Mouse (Mus musculus) intestine, embryonic 14.5 days (tissue): ENCODE measurements at regions not wholly inside any gene's neighbourhood (a gene's known extent, or its start where the extent isn't known, plus 50 kb on each side); places are given as distances from the start of the nearest gene placed in this dataset.

ENCODE experiments used
- ATAC-seq: fragments of 200-750 bp; cut with Nextera tagmentation; replicated peaks from 2 replicates; pipeline ENCODE4 v1.8.0; 2017; ENCODE audit warnings: low read depth, moderate number of reproducible peaks, moderate TSS enrichment, moderate library complexity; ENCODE audit not compliant: low FRiP score, low TSS enrichment
- DNase-seq: peaks from one replicate; pipeline ENCODE4 v3.0.0-alpha.2; 2018; ENCODE audit warnings: low spot score
- H3K27ac ChIP-seq: fragments of 300-500 bp; sonication (generic); 2 replicates; pipeline ENCODE4 v1.5.1; 2014; ENCODE audit warnings: low read depth, mild to moderate bottlenecking, control low read depth
- H3K27me3 ChIP-seq: fragments of 300-500 bp; sonication (generic); replicated peaks from 2 replicates; pipeline ENCODE4 v1.6.1; 2014; ENCODE audit warnings: low read length, control low read depth; ENCODE audit not compliant: control insufficient read depth, insufficient read depth
- H3K36me3 ChIP-seq: fragments of 300-500 bp; sonication (generic); 2 replicates; pipeline ENCODE4 v1.6.1; 2014; ENCODE audit warnings: low read length, control low read depth; ENCODE audit not compliant: control insufficient read depth, insufficient read depth
- H3K4me1 ChIP-seq: fragments of 300-500 bp; sonication (generic); replicated peaks from 2 replicates; pipeline ENCODE4 v1.6.1; 2014; ENCODE audit warnings: low read length, control low read depth, mixed read lengths; ENCODE audit not compliant: control insufficient read depth, insufficient read depth
- H3K4me2 ChIP-seq: fragments of 300-500 bp; sonication (generic); 2 replicates; pipeline ENCODE4 v1.6.1; 2014; ENCODE audit warnings: low read length
- H3K4me3 ChIP-seq: fragments of 300-500 bp; sonication (generic); 2 replicates; pipeline ENCODE4 v1.5.1; 2014; ENCODE audit warnings: low read depth, low read length, control low read depth, mixed read lengths
- H3K9ac ChIP-seq: fragments of 300-500 bp; sonication (generic); 2 replicates; pipeline ENCODE4 v1.6.1; 2014; ENCODE audit warnings: mild to moderate bottlenecking, low read length
- H3K9me3 ChIP-seq: fragments of 300-500 bp; sonication (generic); 2 replicates; pipeline ENCODE4 v1.6.1; 2016; ENCODE audit warnings: low read length, control low read depth; ENCODE audit not compliant: control insufficient read depth
- WGBS: fragments of 180-500 bp; shearing (Covaris S2); extraction: QIAGEN DNeasy Blood & Tissue Kit; methylation state at CpG from one replicate; pipeline ENCODE4 v1.1.7; 2014; 5-methylcytosine and 5-hydroxymethylcytosine counted together

DNA sequence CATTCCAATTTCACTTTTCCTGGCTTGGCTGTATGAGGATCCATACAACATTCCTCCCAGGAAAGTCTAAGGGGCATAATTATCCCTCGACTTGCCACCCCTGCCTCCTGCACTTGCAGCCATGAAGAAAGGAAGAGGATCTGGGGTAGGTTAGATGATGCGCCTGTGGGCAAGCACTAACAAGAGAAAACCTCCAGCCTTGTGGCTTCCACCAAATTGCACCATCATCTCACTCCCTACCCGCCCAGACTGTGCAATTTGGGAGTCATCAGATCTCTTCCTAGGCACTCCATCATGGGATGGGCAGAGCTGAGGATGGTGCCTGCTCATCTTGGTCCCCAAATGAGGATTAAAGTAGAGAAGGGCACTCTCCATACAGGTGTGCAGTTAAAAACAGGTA lies 198.8 kb downstream of the Ly86 start:
- Histone ChIP-seq H3K36me3 (no peaks in the 10 kb centered on the region), H3K4me3 (no peak overlapping the region), H3K27me3 (no peaks in the 10 kb centered on the region), H3K9me3 (no peaks in the 10 kb centered on the region), H3K9ac (no peak overlapping the region), H3K27ac (no peak overlapping the region), H3K4me2 (no peak overlapping the region), H3K4me1 (peaks cover 3% of the 10 kb centered on the region; the same call in 1 of the 2 replicates)
- DNase-seq (no peak), ATAC-seq (no peak)
- 86% methylated on average over 3 of the region's 3 CpGs for WGBS

GRCm38 (mm10) chr13:37544696-37545095 lies 199.7 kb downstream of the Ly86 start:
- 89% methylated on average over 2 of the region's 2 CpGs for WGBS
- Histone ChIP-seq H3K4me2 (no peak overlapping the region), H3K27ac (no peak overlapping the region), H3K36me3 (no peaks in the 10 kb centered on the region), H3K27me3 (no peaks in the 10 kb centered on the region), H3K4me3 (no peak overlapping the region), H3K4me1 (peaks cover 3% of the 10 kb centered on the region; the same call in 1 of the 2 replicates), H3K9ac (no peak overlapping the region), H3K9me3 (no peaks in the 10 kb centered on the region)
- no peak for DNase-seq
- no peak for ATAC-seq

DNA sequence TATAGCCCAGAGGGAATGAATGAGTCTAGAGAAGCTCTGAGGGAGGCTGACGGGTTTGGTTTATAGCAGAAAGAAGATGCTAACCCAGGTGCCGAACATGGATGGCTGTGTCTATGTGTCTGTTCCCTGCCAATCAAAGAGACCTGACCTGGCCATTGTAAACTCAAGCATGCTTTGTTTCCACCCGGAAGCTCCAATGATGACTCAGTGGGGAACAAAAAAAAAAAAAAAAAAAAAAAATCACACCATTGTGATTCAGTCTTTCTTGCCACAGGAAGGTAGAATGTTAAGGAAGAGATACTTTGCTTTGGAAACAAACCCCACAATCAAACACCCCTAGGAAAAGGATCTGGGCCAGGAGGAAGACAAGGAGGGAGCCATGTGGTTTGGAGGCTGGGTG lies 201.5 kb downstream of the Ly86 start:
- no peak overlapping the region for H3K4me3 ChIP-seq
- H3K9me3 ChIP-seq: no peaks in the 10 kb centered on the region
- no peak overlapping the region for H3K4me2 ChIP-seq
- WGBS: 70% methylated on average over 3 of the region's 3 CpGs
- H3K27me3 ChIP-seq: no peaks in the 10 kb centered on the region
- ATAC-seq (no peak), DNase-seq (no peak)
- no peaks in the 10 kb centered on the region for H3K4me1 ChIP-seq
- H3K36me3 ChIP-seq: no peaks in the 10 kb centered on the region
- H3K27ac ChIP-seq: no peak overlapping the region
- no peak overlapping the region for H3K9ac ChIP-seq

DNA sequence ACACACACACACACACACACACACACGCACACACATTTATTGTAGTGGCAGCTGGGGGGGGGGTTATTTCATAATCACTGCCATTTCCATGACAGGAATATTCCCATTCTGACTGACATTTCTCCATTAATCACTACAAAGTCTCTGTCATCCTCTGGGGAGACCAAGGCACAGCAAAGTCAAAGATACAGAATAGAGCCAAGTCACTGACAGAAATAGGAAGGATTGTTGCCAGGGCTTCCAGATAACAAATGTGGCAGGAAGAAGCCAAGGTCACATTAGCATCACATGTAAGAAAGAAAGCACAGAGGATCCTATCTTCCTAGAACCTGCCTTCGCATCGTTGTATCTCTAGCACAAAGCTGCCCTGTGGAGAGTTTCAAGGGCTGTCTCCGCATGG lies 205.6 kb downstream of the Ly86 start:
- DNase-seq (no peak), ATAC-seq (no peak)
- no peak overlapping the region for H3K4me3 ChIP-seq
- no peaks in the 10 kb centered on the region for H3K27me3 ChIP-seq
- no peaks in the 10 kb centered on the region for H3K4me1 ChIP-seq
- H3K9ac ChIP-seq: no peak overlapping the region
- 72% methylated on average over 4 of the region's 4 CpGs for WGBS
- no peak overlapping the region for H3K27ac ChIP-seq
- no peaks in the 10 kb centered on the region for H3K36me3 ChIP-seq
- no peaks in the 10 kb centered on the region for H3K9me3 ChIP-seq
- no peak overlapping the region for H3K4me2 ChIP-seq

DNA sequence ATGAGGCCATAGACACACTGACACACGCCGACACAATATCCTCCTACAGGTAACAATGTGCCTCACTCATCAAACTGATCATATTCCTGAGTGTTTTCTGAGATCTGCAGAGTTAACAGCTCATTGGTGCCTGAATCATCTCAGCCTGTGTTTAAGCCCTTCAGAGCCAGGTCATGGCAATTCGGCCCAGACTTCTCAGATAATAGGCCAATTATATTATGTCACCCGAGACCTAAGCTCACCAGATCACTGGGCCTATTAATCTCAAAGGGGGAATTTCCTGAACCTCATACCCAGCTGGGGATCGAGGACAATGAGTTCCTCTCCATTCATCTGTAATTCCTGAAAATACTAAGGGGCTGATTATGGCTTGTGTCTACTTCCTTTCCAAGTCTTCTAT lies 208.4 kb downstream of the Ly86 start:
- Histone ChIP-seq H3K4me3 (no peak overlapping the region), H3K4me2 (no peak overlapping the region), H3K36me3 (no peaks in the 10 kb centered on the region), H3K9ac (no peak overlapping the region), H3K4me1 (no peaks in the 10 kb centered on the region; the same call in 1 of the 2 replicates), H3K27me3 (no peaks in the 10 kb centered on the region), H3K9me3 (no peaks in the 10 kb centered on the region), H3K27ac (no peak overlapping the region)
- DNase-seq: no peak
- ATAC-seq: no peak
- WGBS: 67% methylated on average over 5 of the region's 5 CpGs

DNA sequence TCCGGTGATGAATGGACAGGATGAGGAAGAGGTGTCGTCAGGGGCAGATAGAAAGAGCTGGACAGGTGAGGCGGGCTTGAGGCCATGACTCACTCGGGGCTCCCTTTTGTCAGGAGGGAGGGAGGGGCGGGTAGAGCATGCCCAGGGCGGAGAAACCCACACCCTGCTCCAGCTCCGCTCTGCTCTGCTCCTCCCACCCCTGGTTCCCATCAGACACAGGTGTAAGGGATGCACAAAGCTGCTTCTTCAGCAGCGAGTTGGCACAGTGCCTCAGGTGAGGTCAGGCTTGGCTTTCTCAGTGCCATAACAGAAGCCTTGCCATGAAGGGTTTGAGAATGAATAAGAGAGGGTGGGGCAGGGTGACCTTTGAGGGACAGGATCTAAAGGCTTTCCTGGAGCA lies 212.2 kb downstream of the Ly86 start:
- Histone ChIP-seq H3K4me3 (no peak overlapping the region), H3K4me2 (no peak overlapping the region), H3K9ac (no peak overlapping the region), H3K27ac (no peak overlapping the region), H3K4me1 (peaks cover 1% of the 10 kb centered on the region; the same call in 1 of the 2 replicates), H3K27me3 (no peaks in the 10 kb centered on the region), H3K36me3 (no peaks in the 10 kb centered on the region), H3K9me3 (no peaks in the 10 kb centered on the region)
- peak; percentile 62; the same call in 1 of the 2 replicates for ATAC-seq
- WGBS: 57% methylated on average over 8 of the region's 8 CpGs
- no peak for DNase-seq

GRCm38 (mm10) chr13:37557766-37558165 lies 212.8 kb downstream of the Ly86 start:
- H3K9me3 ChIP-seq: no peaks in the 10 kb centered on the region
- H3K27me3 ChIP-seq: no peaks in the 10 kb centered on the region
- H3K27ac ChIP-seq: no peak overlapping the region
- peaks cover 7% of the 10 kb centered on the region; the same call in 1 of the 2 replicates for H3K4me1 ChIP-seq
- no peak overlapping the region for H3K9ac ChIP-seq
- ATAC-seq: no peak
- H3K4me2 ChIP-seq: no peak overlapping the region
- WGBS: 87% methylated on average over 5 of the region's 5 CpGs
- DNase-seq: no peak
- no peaks in the 10 kb centered on the region for H3K36me3 ChIP-seq
- H3K4me3 ChIP-seq: no peak overlapping the region

DNA sequence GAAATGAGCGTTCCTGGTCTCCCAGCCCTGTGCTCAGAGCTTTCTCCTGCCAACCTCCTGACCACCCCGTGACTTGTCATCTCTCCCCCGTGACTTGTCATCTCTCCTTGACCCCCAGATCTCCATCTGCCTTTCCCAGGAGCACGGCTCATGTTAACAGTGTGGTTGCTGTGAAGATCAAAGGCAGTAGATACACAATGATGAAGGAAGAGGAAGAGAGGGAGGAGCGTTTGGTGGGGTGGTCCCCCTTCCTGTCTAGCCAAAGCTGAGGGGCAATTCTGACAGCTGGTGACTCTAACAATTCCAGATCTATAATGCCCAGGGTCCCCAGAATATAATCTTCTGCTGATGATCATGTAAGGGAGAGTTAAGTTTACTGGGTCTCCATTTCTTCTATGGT lies 214.0 kb downstream of the Ly86 start:
- Histone ChIP-seq H3K9me3 (no peaks in the 10 kb centered on the region), H3K4me3 (no peak overlapping the region), H3K36me3 (no peaks in the 10 kb centered on the region), H3K4me1 (peaks cover 8% of the 10 kb centered on the region; the same call in 1 of the 2 replicates), H3K9ac (no peak overlapping the region), H3K27ac (no peak overlapping the region), H3K27me3 (no peaks in the 10 kb centered on the region), H3K4me2 (no peak overlapping the region)
- 51% methylated on average over 5 of the region's 5 CpGs for WGBS
- ATAC-seq (no peak), DNase-seq (no peak)

GRCm38 (mm10) chr13:37559706-37560313 lies 214.8 kb downstream of the Ly86 start:
- no peak overlapping the region for H3K4me3 ChIP-seq
- no peak overlapping the region for H3K4me2 ChIP-seq
- no peaks in the 10 kb centered on the region for H3K27me3 ChIP-seq
- no peak for DNase-seq
- 71% methylated on average over 7 of the region's 7 CpGs for WGBS
- no peak overlapping the region for H3K9ac ChIP-seq
- H3K9me3 ChIP-seq: no peaks in the 10 kb centered on the region
- ATAC-seq: no peak
- no peaks in the 10 kb centered on the region for H3K36me3 ChIP-seq
- H3K4me1 ChIP-seq: peaks cover 8% of the 10 kb centered on the region; the same call in 1 of the 2 replicates
- no peak overlapping the region for H3K27ac ChIP-seq
